Mouse (Mus musculus) neural tube, embryonic 15.5 days (tissue): ENCODE data around the gene B630019K06Rik. TPM values are rescaled to one million over a fixed set of nuclear protein-coding genes. Genes with fewer than 3 reads are reported as not detected.

Experiments used
- ATAC-seq: fragments of 200-750 bp; cut with Nextera tagmentation; 2 replicates; pipeline ENCODE4 v1.8.0; 2017; ENCODE audit warnings: mild to moderate bottlenecking, moderate TSS enrichment, moderate library complexity; ENCODE audit not compliant: low FRiP score
- H3K27ac ChIP-seq: fragments of 300-500 bp; sonication (generic); replicated peaks from 2 replicates; pipeline ENCODE4 v1.5.1; 2015; ENCODE audit warnings: mild to moderate bottlenecking, inconsistent platforms
- H3K27me3 ChIP-seq: fragments of 300-500 bp; sonication (generic); replicated peaks from 2 replicates; pipeline ENCODE4 v1.6.1; 2015; ENCODE audit warnings: inconsistent platforms
- H3K36me3 ChIP-seq: fragments of 300-500 bp; sonication (generic); 2 replicates; pipeline ENCODE4 v1.6.1; 2015; ENCODE audit warnings: inconsistent platforms
- H3K4me1 ChIP-seq: fragments of 300-500 bp; sonication (generic); 2 replicates; pipeline ENCODE4 v1.6.1; 2015; ENCODE audit warnings: inconsistent platforms
- H3K4me2 ChIP-seq: fragments of 300-500 bp; sonication (generic); 2 replicates; pipeline ENCODE4 v1.6.1; 2015; ENCODE audit warnings: inconsistent platforms, mild to moderate bottlenecking, moderate library complexity
- H3K4me3 ChIP-seq: fragments of 300-500 bp; sonication (generic); replicated peaks from 2 replicates; pipeline ENCODE4 v1.5.1; 2015; ENCODE audit warnings: mild to moderate bottlenecking, inconsistent platforms
- H3K9ac ChIP-seq: fragments of 300-500 bp; sonication (generic); replicated peaks from 2 replicates; pipeline ENCODE4 v1.6.1; 2015; ENCODE audit warnings: mild to moderate bottlenecking, inconsistent platforms
- H3K9me3 ChIP-seq: fragments of 300-500 bp; sonication (generic); replicated peaks from 2 replicates; pipeline ENCODE4 v1.6.1; 2016; ENCODE audit warnings: inconsistent platforms
- WGBS: fragments of 180-500 bp; shearing (Covaris S2); methylation state at CpG from one replicate; pipeline ENCODE4 v1.1.7; 2015; ENCODE audit warnings: mixed read lengths; 5-methylcytosine and 5-hydroxymethylcytosine counted together
- polyA plus RNA-seq: library from polyadenylated mRNA; unstranded; fragments of >200 nt; fragmentation: Nextera tagmentation; extraction: Ambion mirVana; gene quantifications from 2 replicates; pipeline ENCODE4 v1.2.1, GENCODE M21; 2015

B630019K06Rik gene
- polyA plus RNA-seq, 1 experiment from 2014 or later, result 28.3 TPM

- ATAC-seq, result peak; percentile 53; the same call in 1 of the 2 replicates
- Histone ChIP-seq H3K4me2 (no peak overlapping the region), H3K27ac (no peak overlapping the region), H3K4me3 (no peak overlapping the region), H3K27me3 (no peaks in the 10 kb centered on the region), H3K36me3 (no peaks in the 10 kb centered on the region), H3K9ac (no peak overlapping the region), H3K9me3 (no peaks in the 10 kb centered on the region), H3K4me1 (no peaks in the 10 kb centered on the region)
- 56% methylated on average over 9 of the region's 9 CpGs for WGBS
Observed at GRCm38 (mm10) chrX:8921813-8922607, 29.8 kb downstream of the B630019K06Rik start.

GRCm38 (mm10) chrX:8927308-8927707 lies 35.1 kb downstream of the B630019K06Rik start:
- H3K27me3 ChIP-seq, result no peaks in the 10 kb centered on the region
- H3K9ac ChIP-seq, result no peak overlapping the region
- ATAC-seq, result peak; percentile 50; the same call in 1 of the 2 replicates
- no peaks in the 10 kb centered on the region for H3K9me3 ChIP-seq
- 27% methylated on average over 4 of the region's 4 CpGs for WGBS
- H3K4me2 ChIP-seq, result no peak overlapping the region
- H3K4me3 ChIP-seq, result no peak overlapping the region
- H3K4me1 ChIP-seq, result no peaks in the 10 kb centered on the region
- H3K27ac ChIP-seq, result no peak overlapping the region
- no peaks in the 10 kb centered on the region for H3K36me3 ChIP-seq

- Histone ChIP-seq H3K27ac (no peak overlapping the region), H3K4me2 (no peak overlapping the region), H3K27me3 (no peaks in the 10 kb centered on the region), H3K9me3 (no peaks in the 10 kb centered on the region), H3K36me3 (no peaks in the 10 kb centered on the region), H3K4me1 (no peaks in the 10 kb centered on the region), H3K4me3 (no peak overlapping the region), H3K9ac (no peak overlapping the region)
- ATAC-seq, result no peak
- 82% methylated on average over 8 of the region's 8 CpGs for WGBS
Observed at GRCm38 (mm10) chrX:8944041-8944440, 51.9 kb downstream of the B630019K06Rik start.

Other genes starting within 250 kb of the B630019K06Rik start
- gene Ssxb8, start 201.5 kb upstream of the B630019K06Rik start, polyA plus RNA-seq, result not detected in 2 replicates
- not detected in 2 replicates for gene Ssx9, start 143.9 kb upstream of the B630019K06Rik start, polyA plus RNA-seq
- not detected in 2 replicates for gene Ssxb5, start 88.7 kb upstream of the B630019K06Rik start, polyA plus RNA-seq
- gene Gm6592, start 48.4 kb upstream of the B630019K06Rik start, polyA plus RNA-seq, result not detected in 2 replicates
- gene Gm5751, start 18.1 kb upstream of the B630019K06Rik start, polyA plus RNA-seq, result not detected in 2 replicates
- not detected in 2 replicates for gene Fthl17b, start 70.6 kb downstream of the B630019K06Rik start, polyA plus RNA-seq
- gene Fthl17c, start 84.2 kb downstream of the B630019K06Rik start, polyA plus RNA-seq, result not detected in 2 replicates
- not detected in 2 replicates for gene Fthl17d, start 94.4 kb downstream of the B630019K06Rik start, polyA plus RNA-seq
- gene Fthl17e, start 141.1 kb downstream of the B630019K06Rik start, polyA plus RNA-seq, result not detected in 2 replicates
- not detected in 2 replicates for gene Fthl17f, start 170.6 kb downstream of the B630019K06Rik start, polyA plus RNA-seq
- gene 4930402K13Rik, start 212.2 kb downstream of the B630019K06Rik start, polyA plus RNA-seq, result not detected in 2 replicates